Mouse (Mus musculus) liver, embryonic 12.5 days (tissue): ENCODE results near the gene Gjc2. TPM values are rescaled to one million over a fixed set of nuclear protein-coding genes. Genes with fewer than 3 reads are reported as not detected.
A peak's percentile ranks its signal among the peaks of the same experiment; 100 is the strongest.

Experiments used
- ATAC-seq: fragments of 200-750 bp; cut with Nextera tagmentation; 2 replicates; pipeline ENCODE4 v1.8.0; 2017; ENCODE audit warnings: moderate number of reproducible peaks, mild to moderate bottlenecking, moderate library complexity
- H3K27ac ChIP-seq: fragments of 300-500 bp; sonication (generic); 2 replicates; pipeline ENCODE4 v1.5.1; 2016; ENCODE audit warnings: mild to moderate bottlenecking
- H3K27me3 ChIP-seq: fragments of 300-500 bp; sonication (generic); replicated peaks from 2 replicates; pipeline ENCODE4 v1.6.1; 2016; ENCODE audit warnings: mild to moderate bottlenecking, moderate library complexity
- H3K36me3 ChIP-seq: fragments of 300-500 bp; sonication (generic); 2 replicates; pipeline ENCODE4 v1.6.1; 2016; ENCODE audit warnings: mild to moderate bottlenecking, moderate library complexity
- H3K4me1 ChIP-seq: fragments of 300-500 bp; sonication (generic); 2 replicates; pipeline ENCODE4 v1.6.1; 2016
- H3K4me2 ChIP-seq: fragments of 300-500 bp; sonication (generic); 2 replicates; pipeline ENCODE4 v1.6.1; 2016; ENCODE audit warnings: mild to moderate bottlenecking, moderate library complexity
- H3K4me3 ChIP-seq: fragments of 300-500 bp; sonication (generic); 2 replicates; pipeline ENCODE4 v1.5.1; 2016; ENCODE audit warnings: mild to moderate bottlenecking, moderate library complexity
- H3K9ac ChIP-seq: fragments of 300-500 bp; sonication (generic); 2 replicates; pipeline ENCODE4 v1.6.1; 2016; ENCODE audit warnings: mild to moderate bottlenecking, moderate library complexity
- H3K9me3 ChIP-seq: fragments of 300-500 bp; sonication (generic); replicated peaks from 2 replicates; pipeline ENCODE4 v1.6.1; 2016; ENCODE audit warnings: mild to moderate bottlenecking, moderate library complexity
- whole genome bisulfite sequencing: fragments of 180-500 bp; shearing (Covaris S2); methylation state at CpG from one replicate; pipeline ENCODE4 v1.1.7; 2016; ENCODE audit not compliant: insufficient replicate concordance; 5-methylcytosine and 5-hydroxymethylcytosine counted together
- polyA plus RNA-seq: library from polyadenylated mRNA; unstranded; fragments of >200 nt; fragmentation: Nextera tagmentation; extraction: Ambion mirVana; gene quantifications from 2 replicates; pipeline ENCODE4 v1.2.1, GENCODE M21; 2016

The Gjc2 gene
- polyA plus RNA-seq, 1 experiment from 2014 or later: 0.14 TPM

GRCm38 (mm10) chr11:59170549-59170948 lies 12.5 kb downstream of the Gjc2 start:
- no peak for ATAC-seq
- Histone ChIP-seq H3K9ac (no peak overlapping the region), H3K4me1 (peaks cover 22% of the 10 kb centered on the region), H3K36me3 (no peaks in the 10 kb centered on the region), H3K27ac (no peak overlapping the region), H3K9me3 (no peaks in the 10 kb centered on the region), H3K27me3 (peaks cover 41% of the 10 kb centered on the region), H3K4me2 (no peak overlapping the region), H3K4me3 (no peak overlapping the region)
- WGBS: 59% methylated on average over 4 of the region's 4 CpGs

GRCm38 (mm10) chr11:59169807-59170206 lies 13.2 kb downstream of the Gjc2 start:
- Histone ChIP-seq H3K36me3 (no peaks in the 10 kb centered on the region), H3K4me3 (no peak overlapping the region), H3K9me3 (no peaks in the 10 kb centered on the region), H3K4me2 (no peak overlapping the region), H3K9ac (no peak overlapping the region), H3K27me3 (peaks cover 33% of the 10 kb centered on the region), H3K27ac (0 out of 2 replicates have a peak overlapping the region, but pooled peaks have one; percentile 0), H3K4me1 (peaks cover 29% of the 10 kb centered on the region)
- WGBS: 59% methylated on average over 3 of the region's 3 CpGs
- no peak for ATAC-seq

GRCm38 (mm10) chr11:59165616-59166241 lies 17.3 kb downstream of the Gjc2 start:
- H3K27me3 ChIP-seq: no peaks in the 10 kb centered on the region
- no peaks in the 10 kb centered on the region for H3K9me3 ChIP-seq
- H3K4me1 ChIP-seq: peaks cover 58% of the 10 kb centered on the region
- H3K36me3 ChIP-seq: peaks cover 9% of the 10 kb centered on the region
- ATAC-seq: no peak
- H3K9ac ChIP-seq: peak overlapping the region; percentile 92
- peak overlapping the region; percentile 85; the same call in 1 of the 2 replicates for H3K4me2 ChIP-seq
- 35% methylated on average over 2 of the region's 2 CpGs for WGBS
- H3K4me3 ChIP-seq: no peak overlapping the region
- H3K27ac ChIP-seq: peak overlapping the region; percentile 100

- peak; percentile 80 for ATAC-seq
- peak overlapping the region; percentile 92 for H3K9ac ChIP-seq
- peaks cover 23% of the 10 kb centered on the region for H3K36me3 ChIP-seq
- peak overlapping the region; percentile 85 for H3K4me2 ChIP-seq
- peaks cover 58% of the 10 kb centered on the region for H3K4me1 ChIP-seq
- peak overlapping the region; percentile 100 for H3K27ac ChIP-seq
- 17% methylated on average over 9 of the region's 9 CpGs for WGBS
- peak overlapping the region; percentile 83 for H3K4me3 ChIP-seq
- no peaks in the 10 kb centered on the region for H3K27me3 ChIP-seq
- no peaks in the 10 kb centered on the region for H3K9me3 ChIP-seq
These were observed 18.6 kb downstream of the Gjc2 start for GRCm38 (mm10) chr11:59164384-59164783.

- peaks cover 58% of the 10 kb centered on the region for H3K4me1 ChIP-seq
- ATAC-seq: peak; percentile 90
- peak within 1 kb of the TSS; percentile 100 for H3K27ac ChIP-seq
- H3K27me3 ChIP-seq: no peaks in the 10 kb centered on the region
- H3K9ac ChIP-seq: peak within 1 kb of the TSS; percentile 92
- peaks cover 31% of the 10 kb centered on the region for H3K36me3 ChIP-seq
- no peaks in the 10 kb centered on the region for H3K9me3 ChIP-seq
- under 1% methylated on average over 61 of the region's 68 CpGs for WGBS
- peak within 1 kb of the TSS; percentile 85 for H3K4me2 ChIP-seq
- peak within 1 kb of the TSS; percentile 83 for H3K4me3 ChIP-seq
These were observed 19.5 kb downstream of the Gjc2 start, which contains the start of gene Iba57 for GRCm38 (mm10) chr11:59163255-59164236. TSS of gene Iba57 (minus strand) at chr11:59163739.

- peak; percentile 1 for ATAC-seq
- H3K27ac ChIP-seq: peak overlapping the region; percentile 100
- WGBS: 49% methylated on average over 9 of the region's 9 CpGs
- peaks cover 53% of the 10 kb centered on the region for H3K4me1 ChIP-seq
- H3K27me3 ChIP-seq: no peaks in the 10 kb centered on the region
- peak overlapping the region; percentile 83 for H3K4me3 ChIP-seq
- peak overlapping the region; percentile 92 for H3K9ac ChIP-seq
- peaks cover 40% of the 10 kb centered on the region for H3K36me3 ChIP-seq
- H3K4me2 ChIP-seq: peak overlapping the region; percentile 85
- H3K9me3 ChIP-seq: no peaks in the 10 kb centered on the region
These were observed 20.4 kb downstream of the Gjc2 start for GRCm38 (mm10) chr11:59162443-59163254.

- Histone ChIP-seq H3K9ac (peak overlapping the region; percentile 92; the same call in 1 of the 2 replicates), H3K27me3 (no peaks in the 10 kb centered on the region)
- 77% methylated on average over 5 of the region's 5 CpGs for WGBS
These were observed 21.6 kb downstream of the Gjc2 start for GRCm38 (mm10) chr11:59161398-59161797.

GRCm38 (mm10) chr11:59159558-59159957 lies 23.5 kb downstream of the Gjc2 start:
- Histone ChIP-seq H3K27me3 (no peaks in the 10 kb centered on the region), H3K27ac (no peak overlapping the region), H3K36me3 (peaks cover 66% of the 10 kb centered on the region), H3K9ac (no peak overlapping the region), H3K4me3 (no peak overlapping the region), H3K4me2 (no peak overlapping the region), H3K4me1 (peaks cover 44% of the 10 kb centered on the region), H3K9me3 (no peaks in the 10 kb centered on the region)
- WGBS: 85% methylated on average over 4 of the region's 4 CpGs
- ATAC-seq: no peak

More at GRCm38 (mm10) chr11:59161398-59161797, 21.6 kb downstream of the Gjc2 start:
- Histone ChIP-seq H3K36me3 (peaks cover 53% of the 10 kb centered on the region), H3K9me3 (no peaks in the 10 kb centered on the region), H3K4me1 (peaks cover 49% of the 10 kb centered on the region), H3K4me2 (peak overlapping the region; percentile 85; the same call in 1 of the 2 replicates), H3K27ac (peak overlapping the region; percentile 100), H3K4me3 (no peak overlapping the region)
- no peak for ATAC-seq

- H3K9ac ChIP-seq: no peak overlapping the region
- H3K4me2 ChIP-seq: no peak overlapping the region
- peaks cover 44% of the 10 kb centered on the region for H3K4me1 ChIP-seq
- no peaks in the 10 kb centered on the region for H3K9me3 ChIP-seq
- peaks cover 66% of the 10 kb centered on the region for H3K36me3 ChIP-seq
- H3K27ac ChIP-seq: no peak overlapping the region
- H3K4me3 ChIP-seq: no peak overlapping the region
- 93% methylated on average over 13 of the region's 13 CpGs for WGBS
- no peaks in the 10 kb centered on the region for H3K27me3 ChIP-seq
- ATAC-seq: no peak
These were observed 23.9 kb downstream of the Gjc2 start for GRCm38 (mm10) chr11:59159099-59159498.

GRCm38 (mm10) chr11:59155900-59156299 lies 27.1 kb downstream of the Gjc2 start:
- H3K27ac ChIP-seq: no peak overlapping the region
- no peak overlapping the region for H3K4me3 ChIP-seq
- no peak for ATAC-seq
- peaks cover 23% of the 10 kb centered on the region for H3K4me1 ChIP-seq
- peaks cover 58% of the 10 kb centered on the region for H3K36me3 ChIP-seq
- H3K4me2 ChIP-seq: no peak overlapping the region
- WGBS: 91% methylated on average over 5 of the region's 5 CpGs
- H3K9ac ChIP-seq: no peak overlapping the region
- H3K9me3 ChIP-seq: no peaks in the 10 kb centered on the region
- no peaks in the 10 kb centered on the region for H3K27me3 ChIP-seq

- no peak overlapping the region for H3K4me3 ChIP-seq
- 77% methylated on average over 7 of the region's 7 CpGs for WGBS
These were observed 28.8 kb downstream of the Gjc2 start for GRCm38 (mm10) chr11:59154220-59154619.

More at GRCm38 (mm10) chr11:59154220-59154619, 28.8 kb downstream of the Gjc2 start:
- no peak for ATAC-seq
- H3K27me3 ChIP-seq: peaks cover 4% of the 10 kb centered on the region; the same call in 1 of the 2 replicates
- no peak overlapping the region for H3K9ac ChIP-seq
- H3K27ac ChIP-seq: no peak overlapping the region
- H3K9me3 ChIP-seq: no peaks in the 10 kb centered on the region
- no peak overlapping the region for H3K4me2 ChIP-seq
- peaks cover 17% of the 10 kb centered on the region for H3K4me1 ChIP-seq
- H3K36me3 ChIP-seq: peaks cover 41% of the 10 kb centered on the region
